Mouse (Mus musculus) heart, embryonic 14.5 days (tissue): ENCODE data around the gene Kcnip1. TPM values are rescaled to one million over a fixed set of nuclear protein-coding genes. Genes with fewer than 3 reads are reported as not detected.

Experiments
- ATAC-seq: fragments of 200-750 bp; cut with Nextera tagmentation; 2 replicates; pipeline ENCODE4 v1.8.0; 2017; ENCODE audit warnings: low read depth, moderate TSS enrichment; ENCODE audit not compliant: insufficient number of reproducible peaks, insufficient read depth, low FRiP score
- H3K27ac ChIP-seq, 2 experiments: fragments of 200-500 bp in 1 of 2; fragments of 300-500 bp in 1 of 2; sonication (generic) in 1 of 2; replicated peaks in 1 of 2; 2 replicates each; pipeline ENCODE4 v1.5.1; 2012 to 2014; ENCODE audit warnings: low read depth in 2 of 2, low read length in 2 of 2, control low read depth in 1 of 2, mild to moderate bottlenecking in 1 of 2, mixed read lengths in 1 of 2; ENCODE audit not compliant: control insufficient read depth in 1 of 2, insufficient read depth in 1 of 2
- H3K27me3 ChIP-seq: fragments of 300-500 bp; sonication (generic); 2 replicates; pipeline ENCODE4 v1.6.1; 2014; ENCODE audit warnings: mild to moderate bottlenecking, low read length, control low read depth; ENCODE audit not compliant: control insufficient read depth, insufficient read depth
- H3K36me3 ChIP-seq: fragments of 300-500 bp; sonication (generic); 2 replicates; pipeline ENCODE4 v1.6.1; 2014; ENCODE audit warnings: mild to moderate bottlenecking, control low read depth, low read length, mixed read lengths; ENCODE audit not compliant: control insufficient read depth, insufficient read depth
- H3K4me1 ChIP-seq, 2 experiments: fragments of 200-500 bp in 1 of 2; fragments of 300-500 bp in 1 of 2; sonication (generic) in 1 of 2; 2 replicates each; pipeline ENCODE4 v1.6.1; 2012 to 2014; ENCODE audit warnings: low read length in 2 of 2, control low read depth in 1 of 2, mixed read lengths in 1 of 2; ENCODE audit not compliant: control insufficient read depth in 2 of 2, insufficient read depth in 2 of 2
- H3K4me2 ChIP-seq: fragments of 300-500 bp; sonication (generic); 2 replicates; pipeline ENCODE4 v1.6.1; 2014; ENCODE audit warnings: mild to moderate bottlenecking, low read length
- H3K4me3 ChIP-seq, 2 experiments: fragments of 200-500 bp in 1 of 2; fragments of 300-500 bp in 1 of 2; sonication (generic) in 1 of 2; 2 replicates each; pipeline ENCODE4 v1.5.1; 2012 to 2014; ENCODE audit warnings: low read length in 2 of 2, mild to moderate bottlenecking in 2 of 2, control low read depth in 1 of 2, low read depth in 1 of 2, moderate library complexity in 1 of 2; ENCODE audit not compliant: control insufficient read depth in 1 of 2, insufficient read depth in 1 of 2
- H3K9ac ChIP-seq: fragments of 300-500 bp; sonication (generic); 2 replicates; pipeline ENCODE4 v1.6.1; 2014; ENCODE audit warnings: mild to moderate bottlenecking, low read length
- H3K9me3 ChIP-seq: fragments of 300-500 bp; sonication (generic); 2 replicates; pipeline ENCODE4 v1.6.1; 2016; ENCODE audit warnings: low read length, control low read depth; ENCODE audit not compliant: control insufficient read depth
- WGBS: fragments of 180-500 bp; shearing (Covaris S2); extraction: QIAGEN DNeasy Blood & Tissue Kit; methylation state at CpG from one replicate; pipeline ENCODE4 v1.1.7; 2014; 5-methylcytosine and 5-hydroxymethylcytosine counted together
- polyA plus RNA-seq: library from polyadenylated mRNA; unstranded; fragments of >200 nt; fragmentation: Nextera tagmentation; extraction: Ambion mirVana; gene quantifications from 2 replicates; pipeline ENCODE4 v1.2.1, GENCODE M21; 2014

Gene Kcnip1
- polyA plus RNA-seq, 1 experiment from 2014 or later, result 0.11 TPM

DNA sequence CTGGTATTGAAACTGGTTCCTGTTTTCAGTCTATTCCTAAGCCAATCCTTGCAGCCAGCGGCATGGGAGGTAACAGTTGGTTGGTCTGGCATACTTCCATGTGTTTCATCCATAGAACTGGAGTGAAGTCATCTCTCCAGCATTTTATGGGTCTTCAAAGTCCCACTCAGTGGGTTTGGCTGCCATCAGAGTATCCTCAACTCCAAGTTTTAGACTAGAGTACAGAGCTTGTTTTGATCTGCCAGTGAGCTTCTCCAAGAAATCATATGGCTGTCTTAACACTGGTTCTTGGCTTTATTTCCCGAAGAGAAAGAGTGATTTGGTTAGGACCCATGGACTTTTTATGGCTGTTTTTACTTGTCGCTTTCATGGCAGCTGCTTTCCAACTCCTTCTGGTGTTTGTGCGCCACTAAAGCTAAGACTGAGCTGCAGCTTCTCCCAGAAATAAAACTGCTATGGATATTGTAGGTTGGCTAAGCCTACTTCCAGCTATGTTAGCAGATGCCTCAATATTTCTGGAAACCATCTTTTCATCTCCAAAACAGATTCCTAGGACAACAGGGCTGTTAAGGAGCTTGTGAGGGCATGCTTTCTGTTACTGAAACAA is 365.7 kb downstream of the Kcnip1 start:
- WGBS, result 89% methylated on average over 4 of the region's 4 CpGs
- no peaks in the 10 kb centered on the region for H3K27me3 ChIP-seq

DNA sequence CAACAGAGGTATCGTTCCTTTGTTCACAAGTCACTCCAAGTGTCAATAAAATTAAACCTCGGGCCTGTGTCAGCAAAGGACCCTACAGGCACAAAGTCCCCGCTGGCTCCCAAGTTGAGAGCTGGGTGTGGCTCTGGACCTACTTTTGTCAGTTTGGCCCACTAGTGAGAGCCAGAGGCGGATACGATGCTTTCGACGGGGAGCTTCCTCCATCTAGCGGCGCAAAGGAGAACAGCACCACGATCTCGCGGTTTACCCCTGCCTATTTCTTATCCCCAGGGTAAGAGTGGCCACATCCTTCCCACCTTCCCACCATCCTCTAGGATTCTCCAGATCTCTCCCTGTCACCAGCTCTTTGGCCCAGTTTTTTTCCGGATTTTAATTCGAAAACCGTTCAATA is 378.7 kb downstream of the Kcnip1 start:
- Histone ChIP-seq H3K9ac (no peak overlapping the region), H3K4me3 (no peak overlapping the region), H3K27ac (no peak overlapping the region), H3K27me3 (0 out of 2 replicates have a peak, but pooled peaks cover 3% of the 10 kb centered on the region), H3K36me3 (no peaks in the 10 kb centered on the region), H3K4me1 (no peaks in the 10 kb centered on the region), H3K4me2 (no peak overlapping the region), H3K9me3 (no peaks in the 10 kb centered on the region)
- WGBS, result 6% methylated on average over 15 of the region's 15 CpGs
- no peak for ATAC-seq

More for the DNA sequence above, 365.7 kb downstream of the Kcnip1 start:
- ATAC-seq, result no peak
- Histone ChIP-seq H3K36me3 (no peaks in the 10 kb centered on the region), H3K4me3 (no peak overlapping the region), H3K27ac (no peak overlapping the region), H3K4me1 (no peaks in the 10 kb centered on the region), H3K9me3 (no peaks in the 10 kb centered on the region), H3K4me2 (no peak overlapping the region), H3K9ac (no peak overlapping the region)

- 21% methylated on average over 3 of the region's 3 CpGs for WGBS
These were observed 385.2 kb downstream of the Kcnip1 start for GRCm38 (mm10) chr11:33607784-33608183.

GRCm38 (mm10) chr11:33603174-33603573 is 389.8 kb downstream of the Kcnip1 start:
- H3K4me2 ChIP-seq, result no peak overlapping the region
- no peak overlapping the region for H3K9ac ChIP-seq
- 36% methylated on average over 2 of the region's 2 CpGs for WGBS
- H3K4me3 ChIP-seq, result no peak overlapping the region
- H3K27me3 ChIP-seq, result 0 out of 2 replicates have a peak, but pooled peaks cover 3% of the 10 kb centered on the region
- H3K36me3 ChIP-seq, result no peaks in the 10 kb centered on the region
- no peaks in the 10 kb centered on the region; a peak in 1 of 4 replicates for H3K4me1 ChIP-seq
- no peaks in the 10 kb centered on the region for H3K9me3 ChIP-seq
- no peak for ATAC-seq
- no peak overlapping the region for H3K27ac ChIP-seq

More at GRCm38 (mm10) chr11:33607784-33608183, 385.2 kb downstream of the Kcnip1 start:
- no peaks in the 10 kb centered on the region for H3K36me3 ChIP-seq
- ATAC-seq, result no peak
- no peak overlapping the region for H3K9ac ChIP-seq
- H3K4me3 ChIP-seq, result no peak overlapping the region
- no peaks in the 10 kb centered on the region for H3K9me3 ChIP-seq
- H3K27me3 ChIP-seq, result 0 out of 2 replicates have a peak, but pooled peaks cover 3% of the 10 kb centered on the region
- no peak overlapping the region for H3K4me2 ChIP-seq
- H3K27ac ChIP-seq, result no peak overlapping the region
- H3K4me1 ChIP-seq, result no peaks in the 10 kb centered on the region; a peak in 1 of 4 replicates

DNA sequence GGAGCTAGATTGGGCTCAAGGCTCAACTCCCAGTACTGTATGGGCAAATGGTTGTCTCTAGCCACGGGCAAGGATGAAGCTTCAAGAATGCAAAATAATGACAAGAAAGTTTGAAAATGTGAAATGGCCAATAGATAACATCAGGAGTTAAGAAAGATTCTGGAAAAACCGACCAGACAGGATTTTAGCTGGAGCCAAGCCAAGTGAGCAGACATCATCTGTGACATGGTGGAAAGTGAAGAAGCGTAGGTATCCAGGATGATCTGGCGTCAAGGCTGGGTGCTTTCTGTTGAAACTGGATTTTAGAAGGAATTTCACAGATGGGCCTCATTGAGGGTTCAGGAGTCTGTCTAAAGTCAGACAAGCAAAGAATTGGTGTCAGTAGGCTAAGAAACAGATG is 394.0 kb downstream of the Kcnip1 start, which contains the start of gene D130052B06Rik:
Gene D130052B06Rik (plus strand): TSS at position 317 of the 400 bp plus-strand sequence.
- H3K9ac ChIP-seq, result no peak within 1 kb of the TSS
- H3K4me2 ChIP-seq, result no peak within 1 kb of the TSS
- H3K27ac ChIP-seq, result no peak within 1 kb of the TSS
- H3K4me1 ChIP-seq, result no peaks in the 10 kb centered on the region
- 0 out of 2 replicates have a peak, but pooled peaks cover 3% of the 10 kb centered on the region for H3K27me3 ChIP-seq
- 66% methylated on average over 4 of the region's 4 CpGs for WGBS
- H3K9me3 ChIP-seq, result no peaks in the 10 kb centered on the region
- H3K36me3 ChIP-seq, result no peaks in the 10 kb centered on the region
- H3K4me3 ChIP-seq, result no peak within 1 kb of the TSS
- ATAC-seq, result no peak

DNA sequence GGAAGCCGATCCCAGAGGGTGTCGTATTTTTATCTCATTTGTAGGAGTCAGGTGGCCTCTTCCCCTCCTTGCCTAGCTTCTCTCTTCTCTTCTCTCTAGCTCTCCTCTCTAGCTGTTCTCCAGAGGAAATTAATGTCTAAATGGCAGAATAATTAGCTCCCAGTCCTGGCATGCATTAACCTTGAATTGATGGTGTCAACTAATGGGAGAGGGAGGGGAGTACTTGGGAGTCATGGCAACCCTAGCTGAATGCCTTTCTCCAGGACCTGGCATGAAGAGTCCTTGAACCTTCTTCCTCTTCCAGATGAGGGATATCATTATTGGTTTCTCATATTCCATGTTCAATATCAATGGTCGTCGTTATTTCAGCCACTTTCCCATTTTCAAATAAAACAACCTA is 396.3 kb downstream of the Kcnip1 start:
- no peaks in the 10 kb centered on the region for H3K9me3 ChIP-seq
- no peak overlapping the region for H3K27ac ChIP-seq
- no peaks in the 10 kb centered on the region for H3K4me1 ChIP-seq
- WGBS, result 71% methylated on average over 4 of the region's 4 CpGs
- no peak for ATAC-seq
- no peak overlapping the region for H3K9ac ChIP-seq
- H3K27me3 ChIP-seq, result 0 out of 2 replicates have a peak, but pooled peaks cover 3% of the 10 kb centered on the region
- H3K4me3 ChIP-seq, result no peak overlapping the region
- H3K36me3 ChIP-seq, result no peaks in the 10 kb centered on the region
- H3K4me2 ChIP-seq, result no peak overlapping the region

DNA sequence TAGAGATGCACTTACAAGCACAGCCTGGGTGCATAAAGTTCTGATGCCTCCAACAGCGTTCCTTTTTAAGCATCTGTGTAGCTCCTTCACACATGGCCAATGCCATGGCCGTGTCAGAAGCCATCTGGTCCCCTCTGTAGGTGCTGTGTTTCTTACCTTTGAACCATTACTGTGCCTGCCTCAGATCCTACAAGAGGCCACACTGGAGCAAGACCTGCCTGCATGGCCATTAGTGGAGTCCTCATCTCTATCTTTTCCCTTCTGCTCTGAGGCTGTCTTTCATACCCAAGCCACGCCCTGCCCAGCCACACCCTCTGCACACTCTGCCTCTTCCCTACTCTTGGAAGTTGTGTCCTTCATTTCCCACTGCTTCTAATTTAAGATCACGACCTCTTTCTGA is 400.1 kb downstream of the Kcnip1 start:
- ATAC-seq, result no peak
- H3K4me2 ChIP-seq, result no peak overlapping the region
- H3K27ac ChIP-seq, result no peak overlapping the region
- H3K4me3 ChIP-seq, result no peak overlapping the region
- no peaks in the 10 kb centered on the region for H3K4me1 ChIP-seq
- WGBS, result 73% methylated on average over 4 of the region's 4 CpGs
- H3K9ac ChIP-seq, result no peak overlapping the region
- H3K36me3 ChIP-seq, result no peaks in the 10 kb centered on the region
- H3K9me3 ChIP-seq, result no peaks in the 10 kb centered on the region
- H3K27me3 ChIP-seq, result no peaks in the 10 kb centered on the region

GRCm38 (mm10) chr11:33590771-33591170 is 402.2 kb downstream of the Kcnip1 start:
- no peak for ATAC-seq

More at GRCm38 (mm10) chr11:33590771-33591170, 402.2 kb downstream of the Kcnip1 start:
- Histone ChIP-seq H3K4me1 (no peaks in the 10 kb centered on the region), H3K4me2 (no peak overlapping the region), H3K36me3 (no peaks in the 10 kb centered on the region), H3K4me3 (no peak overlapping the region), H3K9me3 (no peaks in the 10 kb centered on the region), H3K27me3 (no peaks in the 10 kb centered on the region), H3K27ac (no peak overlapping the region), H3K9ac (no peak overlapping the region)
- WGBS, result 72% methylated on average over 3 of the region's 3 CpGs
